Mouse (Mus musculus) MEL (cell line): Measurements from ENCODE around the gene Hgd. TPM values are rescaled to one million over a fixed set of nuclear protein-coding genes. Genes with fewer than 3 reads are reported as not detected.

Experiments
- DNase-seq: peaks from one replicate; pipeline ENCODE4 v3.0.0; 2011; ENCODE audit warnings: low read depth, low spot score
- H3K27ac ChIP-seq: 2 replicates; pipeline ENCODE4 v1.5.1; 2012; ENCODE audit warnings: low read depth, mild to moderate bottlenecking, control low read depth, low read length, moderate library complexity; ENCODE audit not compliant: control insufficient read depth
- H3K27me3 ChIP-seq, 2 experiments: fragments of 150-350 bp in 1 of 2; sonication (generic) in 1 of 2; 2 replicates each; pipeline ENCODE4 v1.6.1; 2012; ENCODE audit warnings: low read length in 2 of 2, mild to moderate bottlenecking in 2 of 2, improper control_type of control experiment in 1 of 2, moderate library complexity in 1 of 2; ENCODE audit not compliant: insufficient read depth in 2 of 2, control insufficient read depth in 1 of 2
- H3K36me3 ChIP-seq, 2 experiments: 2 replicates each; pipeline ENCODE4 v1.6.1; 2012 to 2014; ENCODE audit warnings: low read length in 2 of 2, improper control_type of control experiment in 1 of 2, inconsistent platforms in 1 of 2, mild to moderate bottlenecking in 1 of 2; ENCODE audit not compliant: insufficient read depth in 2 of 2, control insufficient read depth in 1 of 2
- H3K4me1 ChIP-seq, 2 experiments: fragments of 150-350 bp in 1 of 2; sonication (generic) in 1 of 2; 2 replicates each; pipeline ENCODE4 v1.6.1; 2012; ENCODE audit warnings: low read length in 2 of 2, improper control_type of control experiment in 1 of 2, mild to moderate bottlenecking in 1 of 2; ENCODE audit not compliant: insufficient read depth in 2 of 2, control insufficient read depth in 1 of 2
- H3K4me3 ChIP-seq, 2 experiments: fragments of 150-350 bp in 1 of 2; sonication (generic) in 1 of 2; 2 replicates each; pipeline ENCODE4 v1.5.1; 2012; ENCODE audit warnings: low read depth in 2 of 2, low read length in 2 of 2, mild to moderate bottlenecking in 2 of 2, moderate library complexity in 2 of 2, control low read depth in 1 of 2, improper control_type of control experiment in 1 of 2; ENCODE audit not compliant: control insufficient read depth in 1 of 2, insufficient read depth in 1 of 2
- H3K79me2 ChIP-seq: 2 replicates; pipeline ENCODE4 v1.6.1; 2012; ENCODE audit warnings: mild to moderate bottlenecking, low read length, moderate library complexity; ENCODE audit not compliant: control insufficient read depth, poor library complexity, insufficient read depth
- H3K9ac ChIP-seq: 2 replicates; pipeline ENCODE4 v1.6.1; 2012; ENCODE audit warnings: low read depth, mild to moderate bottlenecking, control low read depth, low read length, moderate library complexity; ENCODE audit not compliant: control insufficient read depth, poor library complexity, severe bottlenecking
- H3K9me3 ChIP-seq: fragments of 150-350 bp; sonication (generic); replicated peaks from 2 replicates; pipeline ENCODE4 v1.6.1; 2012; ENCODE audit warnings: mild to moderate bottlenecking, low read length, improper control_type of control experiment, moderate library complexity; ENCODE audit not compliant: insufficient read depth
- CHD1 ChIP-seq: IDR thresholded peaks from 2 replicates; pipeline ENCODE4 v1.6.1; 2012; ENCODE audit warnings: low read depth, mild to moderate bottlenecking, inconsistent platforms, low read length, improper control_type of control experiment
- CTCF ChIP-seq, 3 experiments: IDR thresholded peaks in 2 of 3; conservative IDR thresholded peaks in 1 of 3; 2 replicates each; pipeline ENCODE4 v1.5.1; 2011 to 2012; ENCODE audit warnings: low read length in 3 of 3, low read depth in 2 of 3, mild to moderate bottlenecking in 2 of 3, improper control_type of control experiment in 1 of 3, inconsistent platforms in 1 of 3, mixed read lengths in 1 of 3, moderate library complexity in 1 of 3; ENCODE audit not compliant: control insufficient read depth in 1 of 3, insufficient read depth in 1 of 3, poor library complexity in 1 of 3, severe bottlenecking in 1 of 3
- ELF1 ChIP-seq: IDR thresholded peaks from 2 replicates; pipeline ENCODE4 v1.6.1; 2014; ENCODE audit warnings: low read depth, mild to moderate bottlenecking, inconsistent platforms, low read length, improper control_type of control experiment, moderate library complexity
- EP300 ChIP-seq, 2 experiments: IDR thresholded peaks; 2 replicates each; pipeline ENCODE4 v1.6.1; 2011; ENCODE audit warnings: improper control_type of control experiment in 2 of 2, low read length in 2 of 2, low read depth in 1 of 2, mild to moderate bottlenecking in 1 of 2
- ETS1 ChIP-seq: IDR thresholded peaks from 2 replicates; pipeline ENCODE4 v1.6.1; 2012; ENCODE audit warnings: low read depth, mild to moderate bottlenecking, inconsistent platforms, low read length, improper control_type of control experiment, moderate library complexity
- GATA1 ChIP-seq: IDR thresholded peaks from 2 replicates; pipeline ENCODE4 v1.6.1; 2011; ENCODE audit warnings: low read depth, low read length, improper control_type of control experiment
- JUND ChIP-seq: IDR thresholded peaks from 2 replicates; pipeline ENCODE4 v1.6.1; 2011; ENCODE audit warnings: low read depth, mild to moderate bottlenecking, improper control_type of control experiment, low read length
- KAT2A ChIP-seq: conservative IDR thresholded peaks from 2 replicates; pipeline ENCODE4 v1.6.1; 2012; ENCODE audit warnings: low read depth, low read length, improper control_type of control experiment, inconsistent platforms
- MEF2A ChIP-seq: IDR thresholded peaks from 2 replicates; pipeline ENCODE4 v1.6.1; 2014; ENCODE audit warnings: low read depth, mild to moderate bottlenecking, inconsistent platforms, low read length, improper control_type of control experiment; ENCODE audit not compliant: poor library complexity, insufficient replicate concordance, severe bottlenecking; ENCODE audit errors: extremely low read depth
- MYC ChIP-seq: IDR thresholded peaks from 2 replicates; pipeline ENCODE4 v1.6.1; 2011; ENCODE audit warnings: low read depth, mild to moderate bottlenecking, low read length, improper control_type of control experiment, moderate library complexity
- NELFE ChIP-seq: IDR thresholded peaks from 2 replicates; pipeline ENCODE4 v1.6.1; 2011; ENCODE audit warnings: low read depth, low read length, improper control_type of control experiment
- NRF1 ChIP-seq: IDR thresholded peaks from 2 replicates; pipeline ENCODE4 v1.6.1; 2014; ENCODE audit warnings: low read depth, mild to moderate bottlenecking, inconsistent platforms, low read length, improper control_type of control experiment, moderate library complexity; ENCODE audit not compliant: poor library complexity, insufficient read depth, severe bottlenecking
- RAD21 ChIP-seq: IDR thresholded peaks from 2 replicates; pipeline ENCODE4 v1.6.1; 2011; ENCODE audit warnings: mild to moderate bottlenecking, low read depth, low read length, improper control_type of control experiment
- SIN3A ChIP-seq: IDR thresholded peaks from 2 replicates; pipeline ENCODE4 v1.6.1; 2012; ENCODE audit warnings: low read length, improper control_type of control experiment, inconsistent platforms
- SMC3 ChIP-seq: IDR thresholded peaks from 2 replicates; pipeline ENCODE4 v1.6.1; 2011; ENCODE audit warnings: low read depth, low read length, improper control_type of control experiment
- UBTF ChIP-seq: IDR thresholded peaks from 2 replicates; pipeline ENCODE4 v1.6.1; 2012; ENCODE audit warnings: low read depth, mild to moderate bottlenecking, inconsistent platforms, low read length, improper control_type of control experiment, moderate library complexity, borderline replicate concordance; ENCODE audit not compliant: insufficient read depth
- USF2 ChIP-seq, 2 experiments: IDR thresholded peaks; 2 replicates each; pipeline ENCODE4 v1.6.1; 2011 to 2012; ENCODE audit warnings: improper control_type of control experiment in 2 of 2, low read length in 2 of 2, borderline replicate concordance in 1 of 2, inconsistent platforms in 1 of 2, low read depth in 1 of 2, mild to moderate bottlenecking in 1 of 2; ENCODE audit not compliant: insufficient read depth in 1 of 2
- ZC3H11A ChIP-seq: IDR thresholded peaks from 2 replicates; pipeline ENCODE4 v1.6.1; 2012; ENCODE audit warnings: low read depth, mild to moderate bottlenecking, inconsistent platforms, low read length, improper control_type of control experiment
- ZKSCAN1 ChIP-seq: IDR thresholded peaks from 2 replicates; pipeline ENCODE4 v1.6.1; 2012; ENCODE audit warnings: low read depth, mild to moderate bottlenecking, inconsistent platforms, low read length, improper control_type of control experiment, moderate library complexity
- ZMIZ1 ChIP-seq: IDR thresholded peaks from 2 replicates; pipeline ENCODE4 v1.6.1; 2012; ENCODE audit warnings: low read depth, mild to moderate bottlenecking, inconsistent platforms, low read length, improper control_type of control experiment, moderate library complexity
- polyA plus RNA-seq, 2 experiments: library from polyadenylated mRNA; stranded (reverse) in 1 of 2; unstranded in 1 of 2; fragments of >175 nt in 1 of 2; fragments of >200 nt in 1 of 2; gene quantifications; 2 replicates each; pipeline versions ENCODE4 v1.2.1 to v1.2.4; 2012; ENCODE audit warnings: low replicate concordance in 2 of 2, low read depth in 1 of 2; ENCODE audit not compliant: insufficient read length in 2 of 2, insufficient read depth in 1 of 2, missing spikeins in 1 of 2
- total RNA-seq: library from RNA; depleted of rRNA; stranded (reverse); fragments of 300-350 nt; gene quantifications from 2 replicates; pipeline ENCODE4 v1.2.3, GENCODE M21; 2012

The Hgd gene
- total and polyA plus RNA-seq, 3 experiments, result not detected

GRCm38 (mm10) chr16:37616104-37616503 is 36.2 kb downstream of the Hgd start:
- H3K4me1 ChIP-seq, result no peaks in the 10 kb centered on the region
- no peak overlapping the region for H3K9ac ChIP-seq
- no peak for DNase-seq
- no peaks in the 10 kb centered on the region for H3K79me2 ChIP-seq
- TF ChIP-seq NELFE, result no peak
- TF ChIP-seq ZKSCAN1, result no peak
- TF ChIP-seq UBTF, result no peak
- TF ChIP-seq CHD1, result no peak
- TF ChIP-seq KAT2A, result no peak
- TF ChIP-seq JUND, result no peak
- no peak for TF ChIP-seq MYC
- TF ChIP-seq RAD21, result no peak
- no peak for TF ChIP-seq MEF2A
- no peak for TF ChIP-seq ELF1
- no peak for TF ChIP-seq ZC3H11A
- no peak for TF ChIP-seq USF2 (IDR thresholded peaks at IDR 0.05; ENCODE audit: borderline replicate concordance in 1 of 2, insufficient read depth in 1 of 2, low read depth in 1 of 2, low read length in 2 of 2)
- no peak for TF ChIP-seq NRF1
- no peak overlapping the region for H3K27ac ChIP-seq
- H3K36me3 ChIP-seq, result no peaks in the 10 kb centered on the region
- no peaks in the 10 kb centered on the region; a peak in 3 of 4 replicates for H3K27me3 ChIP-seq
- no peak overlapping the region for H3K4me3 ChIP-seq
- H3K9me3 ChIP-seq, result no peaks in the 10 kb centered on the region

GRCm38 (mm10) chr16:37617695-37618094 is 37.7 kb downstream of the Hgd start:
- Histone ChIP-seq H3K9ac (no peak overlapping the region), H3K79me2 (no peaks in the 10 kb centered on the region), H3K27me3 (no peaks in the 10 kb centered on the region; a peak in 2 of 4 replicates), H3K4me3 (no peak overlapping the region), H3K27ac (no peak overlapping the region), H3K36me3 (no peaks in the 10 kb centered on the region), H3K4me1 (no peaks in the 10 kb centered on the region), H3K9me3 (no peaks in the 10 kb centered on the region)
- TF ChIP-seq SIN3A (no peak), ZKSCAN1 (no peak), ZMIZ1 (no peak), CTCF (IDR thresholded peaks at IDR 0.05 in 2 of 3, conservative IDR thresholded peaks at IDR 0.05 in 1 of 3; ENCODE audit: control insufficient read depth in 1 of 3, insufficient read depth in 1 of 3, low read depth in 2 of 3, low read length in 3 of 3, poor library complexity in 1 of 3, severe bottlenecking in 1 of 3) (no peak), ETS1 (no peak), EP300 (IDR thresholded peaks at IDR 0.05; ENCODE audit: low read depth in 1 of 2, low read length in 2 of 2) (no peak), SMC3 (no peak), KAT2A (no peak), NELFE (no peak), GATA1 (no peak)
- no peak for DNase-seq
